Mouse (Mus musculus) adipocyte (in vitro differentiated cells): ENCODE results near the gene Scin.
"Not testable (repeated sequence)": the region's sequence is repeated elsewhere in the genome, so short reads cannot be mapped to it uniquely, and the experiment has no call there.

Experiments
- DNase-seq: peaks from one replicate; pipeline ENCODE4 v3.0.0-alpha.2; 2016; ENCODE audit warnings: low spot score

The Scin gene

DNA sequence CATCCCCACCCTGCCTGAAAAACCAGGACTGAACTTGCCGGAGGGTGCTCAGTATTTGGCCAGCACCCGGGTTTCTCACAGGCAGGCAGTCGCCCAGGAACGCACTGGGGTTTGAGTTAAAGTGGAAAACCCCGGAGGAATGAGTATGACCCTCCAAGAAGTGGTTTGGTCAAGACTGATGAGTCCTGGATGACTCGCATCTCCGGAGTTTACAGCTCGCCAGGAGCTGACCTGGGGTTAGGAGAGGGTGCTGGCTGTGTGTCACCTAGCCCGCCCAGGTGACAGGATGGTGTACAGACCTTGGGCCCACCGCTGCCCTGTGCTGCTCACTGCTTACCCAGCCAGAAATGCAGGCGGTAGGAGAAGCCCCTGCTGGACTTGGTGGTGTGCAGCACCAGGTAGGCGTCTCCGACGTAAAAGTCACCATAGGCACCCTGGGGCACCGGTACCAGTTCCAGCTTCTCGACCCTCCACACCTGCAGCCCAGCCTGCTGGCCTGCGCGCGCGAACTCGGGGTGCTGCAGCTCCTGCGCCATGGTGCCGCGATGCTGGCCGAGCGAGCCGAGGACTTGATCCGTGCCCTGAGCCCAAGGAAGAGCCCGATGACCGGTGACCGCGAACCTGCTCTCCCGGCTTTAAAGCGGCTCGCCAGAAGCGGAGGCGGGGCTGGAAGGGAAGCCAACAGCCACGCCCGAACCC, at the start of gene Scin:
TSS of gene Scin (minus strand) at position 656 of the 699 bp plus-strand sequence.
- no peak for DNase-seq

DNA sequence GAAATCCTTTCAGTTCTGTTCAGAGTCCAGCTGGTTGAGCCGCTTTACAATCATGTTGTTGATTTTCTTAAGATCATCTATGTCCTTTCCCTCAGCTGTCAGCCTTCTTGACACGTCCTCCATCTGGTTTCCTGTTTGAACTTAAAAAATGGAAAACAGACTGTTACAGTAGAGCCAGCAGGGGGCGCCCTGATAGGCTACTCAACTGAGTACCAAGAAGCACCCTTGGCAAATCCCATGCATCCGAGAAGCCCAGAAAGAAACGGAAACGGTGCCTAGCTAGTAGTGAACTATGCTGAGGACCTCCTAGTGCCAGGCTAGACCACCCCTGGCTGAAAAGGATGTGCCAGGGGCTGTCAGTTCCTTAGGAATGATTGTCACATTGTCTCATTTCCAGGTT, 43.1 kb upstream of the Scin start:
- peak; percentile 21 for DNase-seq

DNA sequence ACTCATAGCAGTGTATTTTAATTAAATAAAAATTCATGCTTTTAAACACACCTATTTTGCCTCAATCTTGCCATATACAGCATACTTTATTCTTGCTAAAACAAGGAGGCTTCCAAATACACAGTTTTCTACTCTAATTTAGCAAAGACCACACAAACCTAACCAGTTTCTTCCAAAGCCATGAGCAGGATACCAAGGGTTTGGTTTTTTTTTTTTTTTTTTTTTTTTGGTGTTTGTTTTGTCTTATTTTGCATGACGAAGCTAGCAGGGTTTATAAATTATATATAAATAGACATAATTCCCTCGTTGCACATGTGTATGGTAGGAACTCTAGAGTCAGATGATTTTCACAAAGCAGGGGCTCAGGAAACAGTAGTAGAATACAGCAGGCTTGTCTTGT, 42.1 kb upstream of the Scin start:
- DNase-seq: no peak

DNA sequence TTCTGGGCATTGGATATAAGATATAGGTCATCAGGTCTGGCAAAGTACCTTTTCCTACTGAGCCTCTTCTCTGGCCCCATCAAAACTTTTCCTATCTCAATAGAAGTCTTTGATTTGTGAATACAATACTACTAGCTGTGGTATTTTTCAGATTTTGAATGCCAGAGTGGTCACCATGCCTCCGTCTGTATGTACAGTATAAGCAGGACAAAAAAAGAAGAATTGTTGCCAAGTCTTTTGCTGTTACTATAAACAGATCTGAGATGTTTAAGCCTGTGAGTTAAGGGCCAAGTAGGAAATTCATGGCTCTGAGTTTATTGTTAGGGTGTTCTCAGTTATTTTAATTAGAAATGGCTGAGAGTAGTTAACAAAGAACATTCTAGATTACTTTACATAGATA, 41.1 kb upstream of the Scin start:
- DNase-seq: not testable (repeated sequence)

DNA sequence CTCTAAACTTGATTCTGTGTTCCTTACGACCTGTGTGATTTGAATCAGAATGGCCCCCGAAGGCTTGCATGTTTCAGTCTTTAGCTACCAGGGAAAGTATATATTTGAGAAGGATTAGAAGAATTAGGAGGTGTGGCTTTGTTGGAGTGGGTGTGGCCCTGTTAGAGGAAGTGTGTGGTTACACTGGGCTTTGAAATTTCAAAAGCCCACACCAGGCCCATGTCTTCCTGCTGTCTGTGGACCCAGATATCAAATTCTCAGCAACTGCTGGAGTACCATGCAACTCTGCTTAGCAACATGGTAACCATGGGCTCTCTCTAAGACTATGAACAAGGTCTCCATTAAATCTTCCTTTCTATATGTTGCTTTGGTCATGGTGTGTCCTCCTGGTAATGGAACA, 37.6 kb upstream of the Scin start:
- DNase-seq: no peak

DNA sequence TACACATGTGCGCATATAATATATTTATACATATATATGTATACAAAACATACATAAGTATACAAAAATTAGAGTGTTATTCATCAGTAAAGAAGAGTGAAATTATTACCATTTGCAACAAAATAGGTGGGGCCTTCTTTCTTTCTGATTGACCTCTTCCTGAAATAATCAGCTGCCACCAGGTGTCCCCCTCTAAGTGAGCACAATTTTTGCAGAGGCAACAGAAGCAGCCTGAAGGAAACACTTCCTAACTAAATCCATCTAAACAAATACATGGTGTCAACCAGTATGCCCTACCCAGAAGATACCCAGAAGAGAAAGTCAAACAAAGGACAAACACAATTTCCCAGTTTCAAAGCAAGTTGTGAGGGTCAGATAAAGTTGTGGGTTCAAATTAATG, 35.6 kb upstream of the Scin start:
- DNase-seq: no peak

DNA sequence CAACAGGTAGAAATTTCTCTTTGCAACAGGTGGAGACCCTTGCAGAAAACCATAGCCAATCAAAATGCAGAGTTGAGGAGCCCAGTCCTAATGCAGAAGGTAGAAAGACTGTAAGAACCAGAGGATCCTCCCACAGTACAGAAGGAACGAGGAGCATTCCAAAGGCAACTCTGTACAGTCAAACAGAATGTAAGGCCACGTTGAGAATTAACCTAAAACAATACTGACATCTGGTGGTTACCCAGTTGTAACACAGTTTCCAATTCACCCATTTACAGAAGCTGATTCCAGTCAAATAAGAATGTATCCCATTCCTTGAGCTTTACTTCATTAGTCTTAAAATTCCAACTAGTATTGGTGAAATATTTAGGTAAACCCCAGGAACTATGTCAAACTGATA, 30.6 kb upstream of the Scin start:
- peak; percentile 57 for DNase-seq

DNA sequence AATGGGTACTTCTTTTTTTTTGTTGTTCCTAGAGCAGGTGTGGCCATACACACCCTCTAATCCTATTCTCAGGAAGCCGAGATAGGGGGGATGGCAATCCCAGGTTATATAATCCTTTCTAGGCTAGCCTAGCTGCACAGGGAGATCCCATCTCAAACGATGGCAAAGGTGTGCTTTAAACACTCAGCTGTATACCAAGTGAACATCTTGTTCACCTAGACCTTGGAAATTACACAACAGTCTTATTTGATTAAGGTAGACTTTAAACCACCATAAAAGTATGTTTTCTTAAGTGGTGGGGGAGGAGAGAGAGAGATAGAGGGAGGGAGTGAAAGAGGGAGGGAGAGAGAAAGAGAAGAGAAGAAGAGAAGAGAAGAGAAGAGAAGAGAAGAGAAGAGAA, 26.7 kb upstream of the Scin start:
- DNase-seq: no peak

DNA sequence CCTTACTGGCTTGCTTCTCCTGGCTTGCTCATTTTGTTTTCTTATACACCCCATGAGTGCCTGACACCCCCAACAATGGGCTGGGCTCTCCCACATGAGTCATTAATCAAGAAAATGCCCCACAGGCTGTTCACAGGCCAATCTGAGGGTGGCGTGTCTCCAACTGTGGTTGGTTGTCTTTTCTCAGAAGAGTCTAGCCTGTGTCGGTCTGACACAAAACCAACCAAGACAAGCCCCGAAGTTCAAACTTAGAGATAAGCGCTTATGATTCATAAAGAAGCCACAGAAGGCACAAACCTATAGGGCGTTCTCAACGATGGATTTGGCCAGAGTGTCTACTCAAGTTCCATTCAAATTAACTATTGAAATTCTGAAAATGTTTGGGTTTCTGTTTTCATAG, 20.2 kb upstream of the Scin start:
- no peak for DNase-seq

DNA sequence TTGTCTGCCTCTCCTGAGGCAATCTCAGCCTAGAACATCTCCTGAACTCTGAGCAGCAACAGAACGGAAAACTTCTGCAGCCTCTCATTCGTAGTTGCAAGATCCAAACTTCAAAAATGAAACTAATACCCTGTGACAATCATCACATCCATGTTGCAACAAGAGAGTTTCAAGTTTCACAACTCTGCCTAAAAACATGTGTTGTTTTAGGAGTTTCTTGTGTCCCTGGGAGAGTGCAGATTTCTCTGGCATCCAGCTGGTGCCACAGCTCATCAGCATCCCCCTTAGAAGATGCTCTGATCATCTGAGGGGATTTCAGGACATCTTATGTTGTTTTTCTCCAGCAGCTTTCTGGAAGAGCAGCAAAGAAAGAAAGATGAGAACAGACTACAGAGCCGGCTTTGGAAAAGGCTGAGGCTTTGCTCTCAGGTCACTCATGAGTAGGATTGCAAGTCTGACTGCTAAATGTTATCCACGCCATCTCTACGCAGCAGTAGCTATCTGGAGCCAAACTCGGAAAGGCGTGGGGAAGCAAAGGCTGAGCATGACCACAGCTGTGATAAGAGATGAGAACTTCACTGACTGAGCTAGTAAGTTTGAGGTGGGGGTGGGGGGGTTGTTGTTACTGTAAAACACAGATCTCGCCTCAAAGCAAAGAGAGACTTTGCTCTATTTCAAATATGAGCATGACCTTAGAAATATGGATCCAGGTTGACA, 18.5 kb upstream of the Scin start:
- DNase-seq: peak; percentile 36

DNA sequence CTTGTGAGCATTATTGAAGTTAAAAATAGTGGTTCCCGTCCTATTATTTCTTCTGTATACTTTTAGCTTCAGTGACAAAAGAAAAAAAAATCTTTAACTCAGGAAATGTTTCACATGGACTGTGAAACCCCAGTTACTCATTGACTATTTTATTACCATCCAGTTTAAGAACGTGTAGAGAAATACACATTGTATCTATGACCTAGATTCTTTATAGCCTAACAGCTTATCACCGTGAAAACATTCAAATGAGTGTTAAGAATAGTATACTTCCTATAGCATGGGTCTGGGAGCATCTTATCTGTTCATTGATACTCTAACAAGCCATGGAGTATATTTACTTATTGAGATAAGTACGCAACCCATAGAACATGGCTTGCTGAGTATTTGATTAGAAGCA, 13.3 kb upstream of the Scin start:
- DNase-seq: no peak

DNA sequence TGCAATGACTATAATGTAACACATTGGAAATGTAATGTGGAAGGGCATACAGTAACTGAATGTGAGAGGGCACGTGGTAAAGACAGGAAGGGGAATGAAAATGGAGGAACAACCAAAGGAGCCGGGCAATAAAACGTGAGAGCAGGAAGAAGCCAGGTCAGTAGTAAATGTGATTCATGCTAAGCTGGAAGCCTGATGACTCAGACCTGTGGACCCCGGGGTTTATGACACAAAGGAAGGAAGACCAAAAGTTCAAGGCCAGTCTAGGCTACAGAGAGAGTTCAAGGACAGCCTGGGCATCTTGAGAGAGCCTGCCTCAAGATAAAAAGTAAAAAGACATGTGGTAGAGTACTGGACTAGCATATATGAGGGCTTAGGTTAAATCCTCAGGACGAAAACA, 12.5 kb upstream of the Scin start:
- DNase-seq: no peak

DNA sequence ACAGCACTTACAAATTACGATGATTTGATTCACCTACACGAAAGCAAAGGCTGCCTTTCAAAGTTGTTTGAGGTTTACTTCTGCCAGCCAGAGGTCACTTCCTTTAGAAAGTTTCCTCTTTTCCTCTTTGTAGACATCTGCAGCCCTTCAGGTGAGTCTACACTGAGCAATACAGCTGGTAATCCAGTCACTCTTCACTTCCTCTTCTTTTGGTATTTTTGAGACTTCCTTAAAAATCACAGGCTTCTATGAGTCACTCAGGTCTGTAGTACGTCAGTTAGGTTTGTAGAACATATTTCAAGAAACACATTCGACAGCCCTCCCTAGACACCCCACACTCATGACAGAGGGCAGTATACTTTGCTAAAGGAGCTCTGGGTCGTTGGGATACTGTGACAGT, 6.7 kb upstream of the Scin start:
- DNase-seq: no peak

DNA sequence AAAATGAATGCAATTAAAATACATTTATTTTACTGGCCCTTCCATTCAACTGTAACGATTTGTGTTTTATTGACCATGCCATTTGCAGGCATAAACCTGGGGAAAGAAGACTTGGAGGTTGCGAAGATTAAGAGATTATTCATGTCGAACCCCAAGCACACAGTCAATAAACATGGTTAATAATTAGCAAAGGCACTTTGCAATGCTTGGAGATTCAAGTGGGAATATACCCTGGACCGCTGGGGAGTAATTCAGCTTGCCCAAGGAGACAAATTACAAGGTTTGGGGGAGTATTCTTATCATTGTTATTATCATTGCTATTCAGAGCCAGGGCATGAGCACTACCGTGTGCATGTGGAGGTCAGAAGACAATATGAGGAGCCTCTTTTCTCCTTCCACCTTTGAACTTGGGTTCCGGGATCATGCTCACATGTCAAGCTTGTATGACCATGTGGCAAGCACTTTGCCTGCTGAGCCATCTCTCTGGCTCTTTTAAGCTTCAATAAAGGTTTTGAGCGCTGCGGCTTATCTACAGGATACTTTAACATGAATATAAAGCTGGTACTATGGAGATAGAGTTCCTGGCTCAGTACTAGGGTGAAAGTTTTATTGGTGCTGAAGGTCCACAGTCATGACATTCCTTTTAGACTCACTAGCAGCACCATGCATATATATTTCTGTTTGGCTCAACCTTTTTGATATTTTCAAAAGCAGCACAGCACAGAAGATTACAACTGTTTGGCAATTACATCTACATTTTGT, 5.6 kb upstream of the Scin start:
- DNase-seq: no peak

DNA sequence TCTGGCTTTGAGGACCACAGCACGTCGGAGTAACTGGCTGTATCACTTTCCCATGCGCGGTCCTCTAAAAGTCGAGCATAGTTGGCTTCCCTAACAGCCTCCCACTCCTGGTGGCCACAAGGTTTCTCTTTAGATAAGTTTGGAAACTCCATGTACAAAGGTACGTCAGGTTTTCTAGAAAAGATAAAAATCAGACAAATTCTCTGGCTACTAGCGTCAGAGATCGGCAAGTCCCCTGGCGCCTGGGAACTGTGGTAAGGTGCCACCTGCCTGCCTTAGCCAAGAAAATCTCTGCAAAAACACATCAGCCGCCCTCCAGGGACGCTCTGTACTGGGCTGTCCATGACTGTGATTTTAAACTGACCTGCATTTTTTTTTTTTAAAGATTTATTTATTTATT, 501 bp upstream of the Scin start:
- DNase-seq: no peak

DNA sequence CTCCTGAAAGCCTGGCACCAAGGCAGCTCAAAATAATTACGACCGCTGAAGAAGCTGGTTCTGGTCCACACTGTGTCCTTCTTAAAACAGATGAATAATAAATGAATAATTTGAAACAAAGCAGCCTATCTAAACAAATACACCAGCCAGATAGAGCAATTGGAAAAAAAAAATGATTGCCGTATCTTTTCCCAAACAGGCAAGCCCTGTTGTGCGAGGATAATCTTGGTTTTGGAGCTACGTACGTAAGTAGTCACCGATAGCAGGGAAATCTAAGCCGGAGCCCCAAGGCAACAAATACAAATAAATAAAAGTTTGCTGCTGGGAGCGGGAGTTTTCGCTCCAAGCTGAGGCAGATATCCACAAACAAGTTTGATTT, 845 bp downstream of the Scin start:
- no peak for DNase-seq

DNA sequence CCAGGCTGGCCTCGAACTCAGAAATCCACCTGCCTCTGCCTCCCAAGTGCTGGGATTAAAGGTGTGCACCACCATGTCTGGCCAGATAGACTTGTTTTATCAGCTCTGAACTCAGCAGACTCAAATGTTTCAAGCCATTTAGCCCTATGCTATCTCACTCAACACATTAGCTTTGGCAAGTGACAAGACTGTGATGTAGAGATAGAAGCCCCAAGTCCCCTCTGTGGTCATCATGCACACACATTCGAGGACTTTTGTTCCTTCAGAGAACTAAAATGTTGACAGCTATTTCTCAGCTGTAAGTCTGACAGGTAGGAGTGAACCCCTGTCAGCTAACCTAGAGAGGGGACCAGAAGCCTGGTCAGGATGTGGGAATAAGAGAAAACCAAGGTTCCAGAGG, 15.2 kb downstream of the Scin start:
- no peak for DNase-seq

DNA sequence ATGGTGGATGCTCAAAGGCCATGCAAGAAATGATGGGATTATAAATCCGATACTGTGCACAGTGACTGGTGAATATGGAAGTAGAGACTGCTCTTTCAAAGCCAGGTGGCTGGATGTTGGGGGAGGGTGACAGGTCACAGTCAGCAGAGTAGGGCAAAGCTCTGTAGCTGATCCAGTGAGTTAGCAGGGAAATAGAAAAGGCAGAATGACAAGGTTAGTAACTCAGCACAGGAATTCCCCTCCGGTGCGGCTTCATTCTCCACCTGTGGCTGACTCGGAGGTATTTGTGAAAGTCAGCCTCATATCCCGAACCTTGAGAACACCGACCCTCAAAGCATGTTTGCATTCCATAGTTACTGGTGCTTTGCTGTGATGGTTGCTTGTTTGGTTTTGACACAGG, 17.0 kb downstream of the Scin start:
- no peak for DNase-seq

DNA sequence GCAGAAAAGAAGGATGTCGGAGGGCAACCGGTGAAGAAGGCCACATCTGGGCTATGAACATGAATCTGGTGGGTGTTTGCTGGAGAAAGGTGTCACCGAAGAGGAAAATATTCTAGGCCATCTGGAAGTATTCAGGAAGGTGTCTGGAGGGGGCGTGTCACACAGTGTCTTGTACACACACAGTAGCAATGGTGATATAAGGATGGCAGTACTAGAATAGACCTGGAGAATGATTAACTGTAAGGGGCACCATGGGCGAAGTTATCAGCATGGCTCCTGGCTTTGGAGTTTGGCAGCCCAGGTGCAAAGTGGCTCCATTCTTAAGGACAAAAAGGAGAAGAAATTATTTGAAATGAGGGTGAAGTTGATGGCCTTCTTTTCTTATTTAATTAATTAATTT, 17.8 kb downstream of the Scin start:
- DNase-seq: no peak

DNA sequence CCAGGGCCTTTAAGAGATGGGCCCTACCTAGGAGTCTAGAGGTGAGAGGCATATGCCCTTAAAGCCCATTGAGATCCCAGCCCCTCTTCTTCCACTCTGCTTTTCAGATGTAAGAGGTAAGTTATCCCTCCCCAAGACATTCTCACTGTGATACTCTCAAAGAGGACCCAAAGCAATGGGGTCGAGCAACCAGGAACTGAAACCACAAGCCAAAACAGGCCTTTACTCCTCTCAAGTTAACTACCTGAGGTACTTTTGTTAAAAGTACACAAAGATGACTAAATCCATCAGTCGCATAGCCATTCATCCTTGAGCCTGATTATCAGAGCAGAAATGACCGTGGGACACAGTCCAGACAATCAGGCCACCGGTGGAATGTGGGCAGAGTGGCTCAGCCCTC, 19.1 kb downstream of the Scin start:
- no peak for DNase-seq

DNA sequence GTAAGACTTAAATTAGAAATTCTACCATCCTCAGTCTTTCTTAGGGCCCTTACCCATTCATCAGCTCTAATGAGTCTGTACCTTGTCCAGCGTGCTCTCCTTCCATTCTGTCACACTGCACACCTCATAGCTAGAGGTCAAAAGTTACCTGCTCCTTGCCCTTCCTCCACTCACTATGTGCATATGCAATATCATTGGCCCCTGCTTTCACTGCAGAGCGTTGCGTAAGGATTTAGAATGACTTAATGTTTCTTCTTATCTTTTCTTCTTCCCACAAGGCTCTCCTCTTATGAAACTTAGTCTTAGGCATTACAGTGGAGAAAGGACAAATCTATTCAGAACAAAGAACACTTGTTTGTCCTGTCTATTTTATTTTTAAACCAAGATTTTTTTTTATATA, 20.0 kb downstream of the Scin start:
- no peak for DNase-seq

DNA sequence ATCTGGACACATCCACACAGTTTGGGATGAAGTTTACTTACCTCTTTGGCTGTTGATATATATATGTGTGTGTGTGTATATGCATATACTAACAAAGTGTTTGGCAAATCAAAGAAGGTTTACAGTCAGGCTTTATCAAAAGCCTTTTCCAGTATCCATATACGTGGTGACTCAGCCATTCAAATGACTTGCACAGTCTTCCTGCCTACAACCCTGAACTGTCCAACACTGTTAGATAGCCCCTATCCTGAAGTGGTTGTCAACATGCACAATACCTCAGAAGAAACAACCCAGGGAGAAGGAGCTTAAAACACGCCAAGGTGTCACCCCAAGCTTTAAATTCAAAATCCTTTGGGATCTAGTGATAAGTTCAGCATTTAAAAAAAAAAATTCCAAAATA, 20.4 kb downstream of the Scin start:
- no peak for DNase-seq

DNA sequence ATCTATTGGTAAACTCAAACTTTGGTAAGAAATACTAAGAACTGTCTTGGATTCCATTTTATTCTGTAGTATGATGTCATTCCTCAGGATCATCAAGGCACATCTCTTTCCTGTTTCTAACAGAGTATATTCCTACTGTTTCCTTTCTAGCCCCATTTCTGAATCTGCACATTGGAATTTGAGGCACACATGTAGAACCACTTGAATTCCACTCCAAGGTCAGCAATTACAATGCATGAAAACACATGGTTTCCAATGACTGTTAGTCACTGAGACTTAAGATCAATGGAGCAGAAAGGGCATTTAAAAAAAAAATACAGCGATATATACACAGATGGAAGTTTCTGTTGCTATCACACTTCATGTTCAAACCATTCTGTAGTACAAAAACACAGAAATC, 24.8 kb downstream of the Scin start:
- no peak for DNase-seq
